Mouse (Mus musculus) MN1 (cell line): ENCODE measurements at regions not wholly inside any gene's neighbourhood (a gene's known extent, or its start where the extent isn't known, plus 50 kb on each side); places are given as distances from the start of the nearest gene placed in this dataset.

Source experiments
- DNase-seq: peaks from one replicate; pipeline ENCODE4 v3.0.0-alpha.2; 2016; ENCODE audit warnings: low spot score

- no peak for DNase-seq
Observed at GRCm38 (mm10) chr12:32735224-32735623, 84.1 kb upstream of the Nampt start.

- no peak for DNase-seq
Observed at GRCm38 (mm10) chr12:32741465-32741864, 77.9 kb upstream of the Nampt start.

GRCm38 (mm10) chr12:32757441-32758119, 61.8 kb upstream of the Nampt start:
- DNase-seq = no peak

- no peak for DNase-seq
Observed at GRCm38 (mm10) chr12:32758150-32758549, 61.2 kb upstream of the Nampt start.

GRCm38 (mm10) chr12:32760627-32761026, 58.7 kb upstream of the Nampt start:
- no peak for DNase-seq

GRCm38 (mm10) chr12:32761055-32761454, 58.3 kb upstream of the Nampt start:
- no peak for DNase-seq

- DNase-seq = no peak
Observed at GRCm38 (mm10) chr12:32764271-32764670, 55.1 kb upstream of the Nampt start.

GRCm38 (mm10) chr12:32764747-32765146, 54.6 kb upstream of the Nampt start:
- DNase-seq = no peak

- no peak for DNase-seq
Observed at GRCm38 (mm10) chr12:32765861-32766260, 53.5 kb upstream of the Nampt start.

GRCm38 (mm10) chr12:32766575-32766974, 52.8 kb upstream of the Nampt start:
- no peak for DNase-seq

- DNase-seq = no peak
Observed at GRCm38 (mm10) chr12:32767206-32768081, 51.9 kb upstream of the Nampt start.

- no peak for DNase-seq
Observed at GRCm38 (mm10) chr12:32768082-32768743, 51.1 kb upstream of the Nampt start.

- no peak for DNase-seq
Observed at GRCm38 (mm10) chr12:32768744-32769535, 50.4 kb upstream of the Nampt start.
